Mouse (Mus musculus) C2C12 (cell line): ENCODE results near the gene Ubac2. TPM values are rescaled to one million over a fixed set of nuclear protein-coding genes. Genes with fewer than 3 reads are reported as not detected.

Experiments used
- H3K27me3 ChIP-seq: one replicate; pipeline ENCODE4 v1.6.1; 2011; ENCODE audit not compliant: control insufficient read depth, insufficient read depth, insufficient read length
- H3K36me3 ChIP-seq: one replicate; pipeline ENCODE4 v1.6.1; 2011; ENCODE audit not compliant: control insufficient read depth, insufficient read depth
- H3K4me3 ChIP-seq: one replicate; pipeline ENCODE4 v1.5.1; 2011; ENCODE audit warnings: mild to moderate bottlenecking, control low read depth; ENCODE audit not compliant: poor library complexity, insufficient read depth, severe bottlenecking
- H3K79me2 ChIP-seq: one replicate; pipeline ENCODE4 v1.6.1; 2011; ENCODE audit not compliant: control insufficient read depth, insufficient read depth
- H3K79me3 ChIP-seq: one replicate; pipeline ENCODE4 v1.6.1; 2011; ENCODE audit warnings: low read depth, control low read depth
- H3ac ChIP-seq: one replicate; pipeline ENCODE3; 2011; ENCODE audit warnings: low read depth; ENCODE audit not compliant: control insufficient read depth, insufficient read length
- CEBPB ChIP-seq: IDR thresholded peaks from one replicate; pipeline ENCODE4 v1.6.1; 2011; ENCODE audit warnings: low read depth, mild to moderate bottlenecking, control low read depth, moderate library complexity
- CTCF ChIP-seq: IDR thresholded peaks from one replicate; pipeline ENCODE4 v1.5.1; 2011; ENCODE audit not compliant: control insufficient read depth, insufficient read depth, insufficient read length
- FOSL1 ChIP-seq: IDR thresholded peaks from one replicate; pipeline ENCODE4 v1.8.0; 2011; ENCODE audit warnings: mild to moderate bottlenecking, low read length; ENCODE audit not compliant: poor library complexity, insufficient read depth, severe bottlenecking
- MAX ChIP-seq: IDR thresholded peaks from one replicate; pipeline ENCODE4 v1.6.1; 2011; ENCODE audit warnings: mild to moderate bottlenecking, control low read depth
- MYOD1 ChIP-seq: IDR thresholded peaks from one replicate; pipeline ENCODE4 v1.6.1; 2011; ENCODE audit warnings: low read depth; ENCODE audit not compliant: control insufficient read depth, insufficient read length
- MYOG ChIP-seq: IDR thresholded peaks from one replicate; pipeline ENCODE4 v1.6.1; 2011; ENCODE audit not compliant: control insufficient read depth, insufficient read length; ENCODE audit errors: extremely low read depth
- USF1 ChIP-seq: IDR thresholded peaks from one replicate; pipeline ENCODE4 v1.6.1; 2011; ENCODE audit warnings: low read depth, mild to moderate bottlenecking, control low read depth, moderate library complexity
- polyA plus RNA-seq: library from polyadenylated mRNA; unstranded; fragments of >200 nt; fragmentation: generic; extraction: Trizol; gene quantifications from one replicate; pipeline ENCODE4 v1.2.1, GENCODE M21; 2012; ENCODE audit warnings: missing spikeins

Gene Ubac2
- polyA plus RNA-seq, 1 experiment = 37.8 TPM

DNA sequence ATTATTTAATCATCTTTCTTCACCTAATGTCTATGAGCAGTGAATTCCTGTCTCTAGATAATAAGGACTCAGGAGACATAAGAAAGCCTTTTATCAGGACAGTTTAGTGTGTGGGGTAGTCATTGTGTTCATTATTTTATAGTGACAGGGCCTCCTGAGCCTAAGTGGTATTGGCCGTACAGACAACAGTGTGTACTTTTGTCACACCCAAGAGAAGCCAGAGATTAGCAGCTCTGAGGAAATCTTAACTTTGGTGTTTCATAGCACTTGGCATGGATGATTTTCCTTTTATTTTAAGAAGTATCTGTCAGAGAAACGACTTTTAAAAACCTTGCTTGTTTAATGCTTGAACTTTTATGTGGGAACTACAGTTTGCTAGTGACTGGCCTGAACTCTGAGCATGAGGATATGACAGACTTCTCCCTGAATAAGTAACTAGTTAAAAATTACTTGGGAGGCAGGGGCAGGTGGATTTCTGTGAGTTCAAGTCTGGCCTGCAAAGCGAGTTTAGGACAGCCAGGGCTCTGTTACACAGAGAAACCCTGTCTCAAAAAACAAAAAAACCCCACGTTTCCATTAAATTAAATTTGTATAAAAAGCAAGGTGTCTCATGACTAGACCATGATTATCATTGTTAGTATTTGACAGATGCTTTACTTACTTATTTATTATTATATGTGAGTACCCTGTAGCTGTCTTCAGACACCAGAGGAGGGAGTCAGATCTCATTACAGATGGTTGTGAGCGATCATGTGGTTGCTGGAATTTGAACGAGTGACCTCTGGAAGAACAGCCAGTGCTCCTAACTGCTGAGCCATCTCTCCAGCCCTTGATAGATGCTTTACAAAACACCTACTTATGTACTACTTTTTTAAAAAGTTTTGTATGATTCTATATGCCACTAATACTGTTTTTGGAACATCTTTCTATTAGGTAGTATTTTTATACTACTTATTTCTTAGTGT, 18.0 kb downstream of the Ubac2 start:
- H3K79me3 ChIP-seq = peaks cover 32% of the 10 kb centered on the region
- H3K79me2 ChIP-seq = peaks cover 97% of the 10 kb centered on the region
- H3ac ChIP-seq = no peak overlapping the region
- no peaks in the 10 kb centered on the region for H3K36me3 ChIP-seq
- H3K27me3 ChIP-seq = no peaks in the 10 kb centered on the region
- TF ChIP-seq FOSL1 (no peak), CTCF (no peak), USF1 (no peak), MAX (no peak), MYOD1 (no peak), CEBPB (no peak), MYOG (no peak)
- no peak overlapping the region for H3K4me3 ChIP-seq

DNA sequence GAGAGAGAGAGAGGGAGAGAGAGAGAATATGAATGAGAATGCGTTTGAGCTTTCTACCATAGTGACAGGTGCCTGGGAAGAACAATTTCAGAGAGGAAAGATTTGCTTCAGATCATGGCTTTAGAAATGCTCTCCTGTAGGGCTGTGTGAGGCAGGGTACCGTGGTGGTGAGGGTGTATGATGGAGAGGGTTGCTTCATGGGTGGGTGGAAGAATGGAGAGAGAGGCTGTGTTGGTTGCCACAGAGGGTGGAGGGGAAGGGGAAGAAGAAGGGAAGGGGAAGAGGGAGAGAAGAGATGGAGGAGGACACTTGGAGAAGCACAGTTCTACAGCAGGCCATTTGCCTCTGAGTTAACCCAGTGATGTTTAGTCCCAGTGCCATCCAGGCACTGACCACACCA, 19.4 kb downstream of the Ubac2 start:
- TF ChIP-seq MAX (no peak), CEBPB (no peak), MYOD1 (no peak), USF1 (no peak)
- no peaks in the 10 kb centered on the region for H3K36me3 ChIP-seq
- H3K79me3 ChIP-seq = peaks cover 25% of the 10 kb centered on the region
- no peaks in the 10 kb centered on the region for H3K27me3 ChIP-seq
- peaks cover 99% of the 10 kb centered on the region for H3K79me2 ChIP-seq
- H3K4me3 ChIP-seq = no peak overlapping the region
- no peak overlapping the region for H3ac ChIP-seq

DNA sequence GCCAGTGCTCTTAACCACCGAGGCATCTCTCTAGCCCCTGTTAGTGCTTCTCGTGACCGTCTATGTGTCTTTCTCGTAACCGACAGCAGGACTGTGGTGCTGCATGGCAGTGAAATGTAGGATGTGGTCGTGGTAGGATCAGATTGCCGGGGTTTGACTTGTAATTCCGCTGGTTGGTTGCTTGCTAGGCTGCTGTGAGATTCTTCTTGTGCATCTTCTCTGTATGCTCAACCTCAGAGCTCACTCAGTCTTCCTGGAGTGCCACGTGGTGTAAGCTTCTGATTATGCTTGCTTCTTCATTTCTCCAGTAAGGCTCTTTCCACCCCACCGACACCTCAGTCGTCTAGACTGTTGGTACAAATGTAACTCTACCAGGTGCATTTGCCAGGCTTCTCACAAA, 20.1 kb downstream of the Ubac2 start:
- Histone ChIP-seq H3ac (no peak overlapping the region), H3K36me3 (no peaks in the 10 kb centered on the region), H3K27me3 (no peaks in the 10 kb centered on the region), H3K4me3 (no peak overlapping the region), H3K79me2 (peaks cover 99% of the 10 kb centered on the region), H3K79me3 (peaks cover 21% of the 10 kb centered on the region)
- TF ChIP-seq CTCF (no peak), MYOD1 (no peak), FOSL1 (no peak), MAX (no peak), CEBPB (no peak), MYOG (no peak), USF1 (no peak)

DNA sequence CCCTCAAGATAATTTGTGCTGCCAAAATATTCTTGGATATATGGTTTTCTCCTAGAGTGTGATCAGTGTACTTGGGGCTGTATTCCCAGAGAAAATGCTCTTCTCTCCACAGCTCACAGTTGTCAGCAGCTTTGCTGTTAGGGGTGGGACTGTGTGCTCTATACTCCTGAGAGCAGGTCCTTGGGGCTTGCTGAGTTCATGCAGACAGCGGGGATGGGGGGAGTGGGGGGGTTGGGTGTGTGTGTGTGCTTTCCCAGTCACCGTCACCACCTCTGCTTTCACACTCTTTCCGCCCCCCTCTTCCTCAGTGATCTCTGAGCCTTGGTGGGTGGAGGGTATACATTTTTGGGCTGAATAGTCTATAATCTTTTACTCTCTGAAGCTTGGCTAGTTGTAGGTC, 20.7 kb downstream of the Ubac2 start:
- no peaks in the 10 kb centered on the region for H3K27me3 ChIP-seq
- H3K79me2 ChIP-seq = peaks cover 97% of the 10 kb centered on the region
- H3ac ChIP-seq = no peak overlapping the region
- no peak overlapping the region for H3K4me3 ChIP-seq
- TF ChIP-seq FOSL1 (no peak), MAX (no peak), USF1 (no peak)
- H3K79me3 ChIP-seq = peaks cover 16% of the 10 kb centered on the region
- H3K36me3 ChIP-seq = no peaks in the 10 kb centered on the region

DNA sequence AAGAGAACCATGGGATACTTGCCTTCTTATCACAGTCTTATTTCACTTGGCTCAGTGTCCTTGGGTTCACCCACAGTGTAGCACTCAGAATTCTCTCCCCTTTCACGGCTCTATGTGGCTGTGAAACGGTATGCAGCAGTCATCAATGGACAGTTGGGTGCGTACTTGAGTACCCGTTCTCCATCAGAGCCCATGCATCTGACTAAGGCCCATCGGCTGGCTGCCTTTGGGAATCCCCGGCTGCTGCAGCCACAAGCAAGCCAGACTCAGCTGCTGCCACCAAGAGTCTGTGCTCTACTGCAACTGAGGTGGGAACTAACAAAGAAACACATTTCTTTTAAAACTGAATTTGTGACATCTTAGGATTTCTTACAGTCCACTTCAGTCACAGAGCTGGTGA, 23.1 kb downstream of the Ubac2 start:
- Histone ChIP-seq H3K79me3 (peaks cover 7% of the 10 kb centered on the region), H3K79me2 (peaks cover 73% of the 10 kb centered on the region), H3K4me3 (no peak overlapping the region), H3K27me3 (no peaks in the 10 kb centered on the region), H3K36me3 (no peaks in the 10 kb centered on the region), H3ac (no peak overlapping the region)
- TF ChIP-seq MYOG (no peak), FOSL1 (no peak), MYOD1 (no peak), USF1 (no peak), CTCF (no peak), CEBPB (no peak), MAX (no peak)

DNA sequence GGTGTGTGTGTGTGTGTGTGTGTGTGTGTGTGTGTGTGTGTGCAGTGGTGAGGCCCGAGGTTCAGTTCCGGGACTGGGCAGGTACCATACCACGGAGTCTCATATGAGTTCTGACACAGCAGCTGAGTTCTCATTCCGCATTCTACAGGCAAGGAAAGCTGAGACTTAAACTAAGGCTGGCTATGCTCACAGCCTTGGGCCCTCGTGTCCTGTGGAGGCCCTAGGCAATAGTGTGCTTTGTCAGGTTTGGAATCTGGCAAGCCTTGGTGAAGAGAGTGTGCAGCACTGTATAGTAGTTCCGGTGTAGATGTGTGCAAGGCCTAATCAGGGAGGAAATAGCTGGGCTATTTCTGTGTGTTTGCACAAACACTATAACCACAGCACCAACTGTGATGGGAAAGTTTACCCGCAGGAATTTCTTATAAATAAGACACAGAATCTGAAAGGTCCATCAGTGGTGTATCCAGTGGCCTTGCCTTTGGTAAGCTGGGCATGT, 25.0 kb downstream of the Ubac2 start:
- Histone ChIP-seq H3K4me3 (no peak overlapping the region), H3K36me3 (peaks cover 11% of the 10 kb centered on the region), H3K27me3 (no peaks in the 10 kb centered on the region), H3ac (no peak overlapping the region), H3K79me3 (peaks cover 6% of the 10 kb centered on the region), H3K79me2 (peaks cover 54% of the 10 kb centered on the region)
- TF ChIP-seq MYOG = no peak
- no peak for TF ChIP-seq MYOD1
- TF ChIP-seq FOSL1 = no peak
- TF ChIP-seq CEBPB = no peak
- no peak for TF ChIP-seq CTCF
